Mouse (Mus musculus) testis, adult 2 months (tissue): ENCODE measurements around the gene Pygm.

Experiments
- CTCF ChIP-seq: fragments of 200-500 bp; IDR thresholded peaks from 2 replicates; pipeline ENCODE4 v1.5.1; 2012; ENCODE audit warnings: low read depth, mild to moderate bottlenecking, inconsistent platforms, low read length, moderate library complexity; ENCODE audit not compliant: control insufficient read depth, insufficient read depth, insufficient replicate concordance
- POLR2A ChIP-seq: fragments of 200-500 bp; IDR thresholded peaks from 2 replicates; pipeline ENCODE4 v1.6.1; 2012; ENCODE audit warnings: low read depth, mild to moderate bottlenecking, inconsistent platforms, low read length, moderate library complexity; ENCODE audit not compliant: control insufficient read depth

DNA sequence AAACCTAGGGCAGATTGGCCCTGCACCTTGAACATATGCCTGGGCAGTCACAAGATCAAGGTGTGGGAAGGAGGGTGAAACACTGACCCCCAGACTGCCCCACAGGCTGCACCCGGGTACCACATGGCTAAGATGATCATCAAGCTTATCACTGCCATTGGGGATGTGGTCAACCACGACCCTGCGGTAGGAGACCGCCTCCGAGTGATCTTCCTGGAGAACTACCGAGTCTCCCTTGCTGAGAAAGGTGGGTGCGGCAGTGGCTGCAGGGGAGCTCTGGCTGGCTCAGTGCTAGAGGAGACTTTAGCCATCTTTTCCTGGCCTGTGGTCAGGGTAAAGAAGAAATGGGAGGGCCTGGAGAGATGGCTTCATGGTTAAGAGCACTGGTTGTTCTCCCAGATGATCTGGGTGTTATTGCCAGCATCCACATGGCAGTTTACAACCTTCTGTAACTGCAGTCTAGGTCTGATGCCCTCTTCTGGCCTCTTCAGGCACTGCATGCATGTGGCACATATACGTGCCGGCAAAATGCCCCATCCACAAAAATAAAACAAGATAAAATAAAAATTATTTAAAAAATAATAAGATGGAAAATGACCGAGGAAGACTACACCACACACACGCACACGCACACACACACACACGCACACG, 8.7 kb downstream of the Pygm start:
- TF ChIP-seq CTCF (peak; percentile 43; the same call in 1 of the 2 replicates), POLR2A (no peak)
